Mouse (Mus musculus): Measurements from ENCODE around the gene Lgr6.

GRCm38 (mm10) chr1:135016907-135017655, 88.0 kb downstream of the Lgr6 start:
- TF ChIP-seq CTCF (conservative IDR thresholded peaks at IDR 0.05; ENCODE audit: low read length) (no peak), NANOG (IDR thresholded peaks at IDR 0.05; ENCODE audit: borderline replicate concordance, low read length) (no peak), POU5F1 (IDR thresholded peaks at IDR 0.05; ENCODE audit: borderline replicate concordance, low read length) (no peak)

All from E14TG2a.4 (cell line).